Mouse (Mus musculus) cortical plate, adult 2 months (tissue): ENCODE results near the gene 1700001P01Rik. TPM values are rescaled to one million over a fixed set of nuclear protein-coding genes. Genes with fewer than 3 reads are reported as not detected.

Experiments
- H3K27ac ChIP-seq: fragments of 200-500 bp; 2 replicates; pipeline ENCODE4 v1.5.1; 2012; ENCODE audit warnings: low read length, control low read depth, inconsistent platforms; ENCODE audit not compliant: insufficient read depth
- H3K4me1 ChIP-seq: fragments of 200-500 bp; 2 replicates; pipeline ENCODE4 v1.6.1; 2011; ENCODE audit warnings: low read length; ENCODE audit not compliant: control insufficient read depth, insufficient read depth
- H3K4me3 ChIP-seq: fragments of 200-500 bp; 2 replicates; pipeline ENCODE4 v1.5.1; 2011; ENCODE audit warnings: mild to moderate bottlenecking, low read length, control low read depth; ENCODE audit not compliant: insufficient read depth
- CTCF ChIP-seq: fragments of 200-500 bp; IDR thresholded peaks from 2 replicates; pipeline ENCODE4 v1.5.1; 2011; ENCODE audit warnings: mild to moderate bottlenecking, control low read depth, low read length; ENCODE audit not compliant: insufficient read depth; ENCODE audit errors: extremely low read depth
- POLR2A ChIP-seq: fragments of 200-500 bp; IDR thresholded peaks from 2 replicates; pipeline ENCODE4 v1.6.1; 2011; ENCODE audit warnings: mild to moderate bottlenecking, low read length, control low read depth; ENCODE audit not compliant: insufficient read depth; ENCODE audit errors: extremely low read depth
- polyA plus RNA-seq: library from polyadenylated mRNA; depleted of rRNA; stranded (reverse); fragments of >200 nt; gene quantifications from 2 replicates; pipeline ENCODE4 v1.2.3, GENCODE M21; 2012

The 1700001P01Rik gene
- polyA plus RNA-seq, 1 experiment: 1.6 TPM

DNA sequence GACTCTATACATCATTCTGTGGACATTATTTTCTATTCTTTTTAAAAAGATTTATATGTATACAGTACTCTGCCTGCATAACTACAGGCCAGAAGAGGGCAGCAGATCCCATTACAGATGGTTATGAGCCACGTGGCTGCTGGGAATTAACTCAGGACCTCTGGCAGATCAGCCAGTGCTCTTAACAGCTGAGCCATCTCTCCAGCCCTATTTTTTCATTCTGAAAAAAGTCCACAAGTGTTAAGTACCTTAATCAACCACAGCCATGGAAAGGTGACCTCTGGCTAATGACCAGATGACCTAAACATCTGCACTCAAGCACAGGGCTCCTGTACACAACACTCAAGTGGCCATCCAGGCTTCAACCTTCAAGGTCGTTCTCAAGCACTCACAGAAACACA lies 1.4 kb upstream of the 1700001P01Rik start:
- Histone ChIP-seq H3K4me3 (no peak overlapping the region), H3K4me1 (peaks cover 2% of the 10 kb centered on the region; the same call in 1 of the 2 replicates), H3K27ac (no peak overlapping the region)
- TF ChIP-seq CTCF: 0 out of 2 replicates have a peak, but pooled peaks have one; percentile 21
- no peak for TF ChIP-seq POLR2A

DNA sequence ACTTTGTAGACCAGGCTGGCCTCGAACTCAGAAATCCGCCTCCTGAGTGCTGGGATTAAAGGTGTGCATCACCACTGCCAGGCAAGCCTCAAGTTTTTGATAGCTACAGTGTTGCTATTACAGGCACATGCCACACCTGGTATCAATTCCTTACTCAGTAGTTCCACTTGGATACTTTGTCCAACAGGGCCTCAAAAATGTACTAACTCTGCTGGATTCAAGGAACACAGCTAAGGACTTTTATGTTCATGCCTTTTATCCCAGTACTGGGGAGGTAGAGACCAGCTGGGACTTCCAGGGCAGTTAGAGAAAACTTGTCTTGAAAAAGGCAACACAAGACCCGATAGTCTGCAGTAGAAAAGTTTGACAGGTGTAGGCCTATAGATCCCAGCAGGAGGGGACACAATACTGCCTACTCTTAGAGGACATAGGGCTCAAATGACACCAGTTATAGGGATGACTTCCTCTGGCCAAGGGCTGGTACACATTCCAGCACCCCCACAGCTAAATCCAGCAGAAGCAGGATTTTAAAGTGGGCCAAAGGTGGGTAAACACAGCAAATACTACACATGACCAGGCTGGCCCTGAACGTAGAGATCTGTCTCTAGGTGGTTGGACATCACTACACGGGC lies 895 bp upstream of the 1700001P01Rik start:
- Histone ChIP-seq H3K4me1 (peaks cover 2% of the 10 kb centered on the region; the same call in 1 of the 2 replicates), H3K27ac (no peak overlapping the region), H3K4me3 (no peak overlapping the region)
- no peak for TF ChIP-seq CTCF
- TF ChIP-seq POLR2A: no peak

DNA sequence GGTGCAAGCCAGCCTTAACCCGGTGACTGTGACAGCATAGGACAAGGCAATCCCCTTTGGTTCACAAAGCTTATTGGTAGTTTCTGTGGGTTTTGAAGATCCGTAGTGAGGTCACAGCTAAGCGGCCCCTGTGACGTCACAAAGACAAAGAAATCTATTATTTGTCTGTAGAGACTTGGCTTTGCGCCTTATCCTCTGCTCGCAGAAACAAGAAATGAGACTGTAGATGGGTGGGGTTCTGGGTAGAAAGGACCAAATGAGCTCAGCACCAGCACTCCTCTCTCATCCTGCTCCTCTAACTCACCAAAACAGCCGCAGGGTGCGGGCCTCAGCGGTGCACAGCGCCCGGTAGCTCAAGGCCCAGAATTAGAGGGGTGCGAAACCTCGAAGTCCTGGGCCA lies 532 bp downstream of the 1700001P01Rik start:
- Histone ChIP-seq H3K4me1 (no peaks in the 10 kb centered on the region), H3K27ac (no peak overlapping the region), H3K4me3 (no peak overlapping the region)
- TF ChIP-seq CTCF (no peak), POLR2A (no peak)

DNA sequence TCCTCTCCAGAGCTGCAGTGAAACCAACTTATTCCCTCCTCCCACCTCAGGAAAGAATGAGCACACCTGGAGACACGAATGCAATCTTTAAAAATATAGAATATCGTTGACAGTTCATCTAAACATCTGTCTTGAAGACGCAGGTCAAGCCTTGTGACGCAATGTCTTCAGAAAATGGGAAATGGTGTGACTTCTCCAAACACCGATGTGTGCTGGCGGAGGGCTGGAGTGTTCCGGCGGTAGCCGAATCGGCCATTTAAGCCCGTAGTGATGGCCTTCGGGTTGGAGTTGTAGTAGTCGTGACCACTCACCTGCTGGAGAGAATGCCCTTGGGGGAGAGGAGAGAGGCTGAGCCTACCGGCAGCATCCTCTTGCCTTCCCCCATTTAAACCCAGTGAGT lies 4.3 kb downstream of the 1700001P01Rik start:
- TF ChIP-seq CTCF (no peak), POLR2A (no peak)
- Histone ChIP-seq H3K27ac (no peak overlapping the region), H3K4me3 (no peak overlapping the region)

DNA sequence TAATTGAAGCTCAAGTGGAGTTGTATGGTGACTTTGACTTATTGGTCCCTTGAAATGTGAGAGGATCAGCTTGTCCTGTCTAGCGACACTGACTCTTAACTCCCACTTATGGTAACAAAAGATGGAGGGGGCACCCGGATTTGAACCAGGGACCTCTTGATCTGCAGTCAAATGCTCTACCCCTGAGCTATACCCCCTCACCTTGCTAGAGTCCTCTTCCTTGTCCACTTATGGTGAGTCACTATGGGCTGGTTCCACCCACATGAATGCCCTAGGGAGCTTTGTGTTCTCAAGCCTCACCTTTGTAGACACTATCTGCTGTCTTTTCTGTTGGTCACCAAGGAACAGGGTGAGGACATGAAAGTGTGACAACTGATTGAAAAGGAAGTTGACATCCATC lies 6.0 kb downstream of the 1700001P01Rik start:
- no peak for TF ChIP-seq POLR2A
- no peak for TF ChIP-seq CTCF
- H3K4me3 ChIP-seq: no peak overlapping the region
- peaks cover 5% of the 10 kb centered on the region for H3K4me1 ChIP-seq
- no peak overlapping the region for H3K27ac ChIP-seq

More for the DNA sequence above, 4.3 kb downstream of the 1700001P01Rik start:
- no peaks in the 10 kb centered on the region for H3K4me1 ChIP-seq

DNA sequence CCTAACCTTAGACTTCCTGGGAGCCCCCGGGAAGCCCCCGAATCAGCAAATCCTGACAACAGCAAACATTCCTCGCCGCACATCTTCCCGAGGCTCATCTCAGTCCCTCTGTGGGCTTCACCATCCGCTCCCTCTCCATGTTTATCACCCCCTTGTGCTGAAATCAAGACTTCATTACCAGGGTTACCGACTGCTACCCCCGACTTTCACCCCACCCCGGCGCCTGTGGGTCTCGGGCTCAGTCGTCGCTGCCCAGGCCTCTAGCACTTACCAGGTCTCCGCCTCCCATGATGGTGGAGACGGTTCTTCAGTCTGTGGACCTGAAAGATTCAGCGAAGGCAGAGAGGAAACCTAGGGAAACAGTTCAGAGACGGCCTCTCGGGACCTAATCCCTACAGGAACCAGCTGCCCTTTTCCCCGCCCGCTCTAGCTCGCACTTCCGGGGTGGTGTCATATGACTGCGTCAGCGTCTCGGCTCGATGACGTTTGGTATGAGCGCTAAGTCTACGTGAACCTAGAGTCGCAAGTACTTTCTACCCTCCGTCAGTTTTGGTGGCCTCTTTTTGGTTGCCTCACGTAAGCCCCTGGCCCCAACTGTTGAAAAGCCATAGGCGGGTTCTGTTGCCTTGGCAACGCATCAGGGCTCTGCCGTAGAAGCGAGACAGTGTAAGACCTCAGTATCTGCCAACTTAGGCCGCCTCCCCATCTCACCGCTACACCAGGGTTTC lies 9.4 kb downstream of the 1700001P01Rik start, which contains the start of gene Cwc25:
TSS of gene Cwc25 (minus strand) at position 403 of the 728 bp plus-strand sequence.
- peak within 1 kb of the TSS; percentile 31; the same call in 1 of the 2 replicates for H3K27ac ChIP-seq
- peaks cover 5% of the 10 kb centered on the region for H3K4me1 ChIP-seq
- TF ChIP-seq CTCF (no peak), POLR2A (peak; percentile 93)
- peak within 1 kb of the TSS; percentile 61 for H3K4me3 ChIP-seq

DNA sequence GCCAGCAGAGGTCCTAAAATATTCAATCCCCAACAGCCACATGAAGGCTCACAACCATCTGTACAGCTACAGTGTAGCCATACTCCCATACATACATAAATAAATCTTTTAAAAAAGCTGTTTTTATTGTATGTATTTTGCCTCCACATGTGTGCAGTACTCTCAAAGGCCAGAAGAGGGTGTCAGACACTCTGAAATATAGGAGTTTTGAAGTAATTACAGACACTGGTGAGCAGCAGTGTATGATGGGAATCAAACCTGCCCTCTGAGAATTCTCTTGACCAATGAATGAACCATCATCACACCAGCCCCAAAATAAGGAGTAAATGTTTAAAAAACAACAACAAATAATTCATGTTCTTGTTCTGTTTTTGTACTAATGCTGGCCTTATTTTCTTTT lies 14.1 kb downstream of the 1700001P01Rik start:
- TF ChIP-seq CTCF (no peak), POLR2A (no peak)
- H3K4me1 ChIP-seq: peaks cover 5% of the 10 kb centered on the region
- no peak overlapping the region for H3K4me3 ChIP-seq
- H3K27ac ChIP-seq: no peak overlapping the region

DNA sequence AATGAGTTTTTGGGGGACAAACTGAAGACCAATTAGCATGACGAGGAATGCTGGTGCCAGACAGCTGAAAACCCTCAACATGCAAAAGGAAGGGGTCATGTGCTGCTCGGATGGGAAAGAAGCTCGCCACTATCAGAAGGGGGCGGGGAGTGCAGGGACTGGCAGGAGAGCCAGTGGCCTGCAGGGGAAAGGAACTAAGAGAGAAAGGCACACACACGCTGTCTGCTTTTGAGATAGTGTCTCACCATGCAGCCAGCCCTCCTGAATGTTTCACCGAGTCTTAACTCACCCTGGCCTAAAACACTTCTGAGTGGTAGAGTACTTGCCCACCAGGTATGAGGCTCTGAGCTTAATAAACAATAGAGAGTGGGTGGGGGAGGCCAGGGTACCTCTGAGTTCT lies 16.8 kb downstream of the 1700001P01Rik start:
- TF ChIP-seq POLR2A: no peak
- no peak for TF ChIP-seq CTCF
- Histone ChIP-seq H3K4me3 (no peak overlapping the region), H3K4me1 (no peaks in the 10 kb centered on the region), H3K27ac (no peak overlapping the region)

DNA sequence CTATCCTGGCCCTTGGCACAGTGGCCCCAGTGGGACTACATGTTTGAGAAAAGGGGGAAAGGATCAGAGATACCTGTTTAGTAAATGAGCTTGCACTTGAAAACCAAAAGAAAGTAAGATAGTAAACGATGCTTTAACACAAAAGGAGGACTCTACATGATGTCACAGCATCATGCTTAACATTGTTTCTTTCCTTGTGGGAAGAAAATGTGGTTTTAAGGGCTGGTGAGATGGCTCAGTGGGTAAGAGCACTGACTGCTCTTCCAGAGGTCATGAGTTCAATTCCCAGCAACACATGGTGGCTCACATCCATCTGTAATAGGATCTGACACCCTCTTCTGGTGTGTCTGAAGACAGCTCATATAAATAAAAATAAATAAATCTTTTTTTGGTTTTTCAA lies 17.6 kb downstream of the 1700001P01Rik start:
- H3K4me1 ChIP-seq: 0 out of 2 replicates have a peak, but pooled peaks cover 2% of the 10 kb centered on the region
- H3K27ac ChIP-seq: no peak overlapping the region
- TF ChIP-seq CTCF: no peak
- no peak overlapping the region for H3K4me3 ChIP-seq

DNA sequence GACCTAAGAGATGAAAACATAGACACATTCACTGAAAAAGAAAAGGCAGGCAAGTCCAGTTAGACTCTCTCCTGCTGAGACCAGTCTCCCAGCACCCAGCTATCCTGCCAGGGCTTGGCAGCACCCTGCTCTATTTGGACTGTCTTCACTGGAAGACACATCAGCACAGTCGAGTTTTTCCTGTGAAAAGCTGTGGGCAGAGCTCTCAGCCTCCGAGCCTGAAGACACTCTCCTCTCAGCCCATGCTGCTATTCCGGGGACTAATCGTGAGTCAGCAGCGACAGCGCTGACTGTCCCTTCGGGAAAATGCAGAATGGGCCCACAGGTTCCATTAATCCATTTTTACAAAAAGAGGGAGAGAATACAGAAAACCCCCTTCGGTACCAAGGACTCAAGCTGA lies 22.4 kb downstream of the 1700001P01Rik start:
- TF ChIP-seq CTCF (no peak), POLR2A (0 out of 2 replicates have a peak, but pooled peaks have one; percentile 19)
- H3K4me3 ChIP-seq: no peak overlapping the region
- H3K4me1 ChIP-seq: 0 out of 2 replicates have a peak, but pooled peaks cover 2% of the 10 kb centered on the region
- peak overlapping the region; percentile 93 for H3K27ac ChIP-seq
